In the genomic region with DNA sequence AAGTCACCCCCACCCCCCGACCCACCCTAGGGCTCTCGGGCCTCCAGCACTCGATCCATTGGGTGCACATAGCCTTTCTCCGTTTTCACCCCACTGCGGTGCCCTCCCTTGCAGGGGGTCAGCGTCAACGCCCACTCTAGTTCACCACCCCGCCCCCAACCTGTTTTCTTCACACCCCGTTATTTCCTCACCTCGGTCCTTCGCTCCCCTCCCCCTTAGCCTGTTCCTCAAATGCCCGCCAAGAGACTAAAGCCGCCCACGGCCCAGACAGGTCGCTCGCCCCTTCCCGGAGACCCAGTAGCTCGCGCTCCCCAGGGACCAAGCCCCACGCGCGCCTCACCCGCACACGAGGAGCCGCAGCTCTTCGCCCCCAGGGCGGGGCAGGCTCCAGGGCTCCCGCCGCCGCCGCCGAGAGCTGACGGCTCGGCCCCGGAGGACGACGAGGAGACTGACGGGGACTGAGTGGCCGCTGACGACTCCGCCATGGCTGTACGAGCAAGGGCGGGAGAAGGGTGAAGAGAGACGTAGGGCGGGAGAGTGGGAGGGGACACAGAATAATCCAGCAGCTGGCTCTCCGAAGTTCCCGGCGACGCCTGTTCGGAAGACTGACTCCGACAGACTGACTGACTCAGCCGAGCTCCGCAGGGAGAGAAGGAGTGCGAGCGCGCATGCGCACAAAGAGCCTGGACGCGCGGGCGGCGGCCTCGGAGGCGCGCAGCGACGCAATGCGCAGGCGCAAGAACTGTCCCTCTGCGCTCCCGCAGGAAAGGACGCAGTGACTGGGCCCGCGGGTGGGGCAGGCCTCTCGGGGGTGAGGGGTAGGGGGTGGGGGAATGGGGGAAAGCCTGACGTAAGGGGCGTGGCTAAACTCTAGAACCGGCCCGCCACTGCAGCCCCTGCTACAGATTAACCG, we compare ENCODE assay signal across 8 mouse cellular contexts. TPM values are rescaled to one million over a fixed set of nuclear protein-coding genes. Genes with fewer than 3 reads are reported as not detected.
DNase-seq lines count a peak whose midpoint lies in the region; ATAC-seq lines count a peak whose summit lies in the region.

A gene (minus strand): TSS at position 683 of the 913 bp plus-strand sequence.

- intact Hi-C loops in gastrocnemius, postnatal 14 days (cut with DNase I; ENCODE audit: low total_unique reads) = no loop called here
- intact Hi-C loops in left cerebral cortex, postnatal 10 days (cut with DNase I) = loop anchor here (5.0 kb wide), 1 partner anchor 41 kb away; no protein-coding TSS in a partner anchor

- DNase-seq in adipocyte (ENCODE audit: low spot score) = peak; percentile 99
- DNase-seq in embryo, embryonic 10 days (ENCODE audit: low spot score) = peak; percentile 97
- DNase-seq in gastrocnemius, postnatal 14 days = peak; percentile 99
- peak; percentile 93 to 99 for DNase-seq in left cerebral cortex, postnatal 10 days (ENCODE audit: extremely low spot score in 1 of 2, low spot score in 2 of 2)
- peak; percentile 97 for DNase-seq in right cerebral cortex, postnatal 25 days
- DNase-seq in urinary bladder, postnatal 4 days (ENCODE audit: low spot score in 2 of 2) = peak; percentile 96 to 97

- peak; percentile 70 for ATAC-seq in inflammation-experienced regulatory T-cells, adult 6 months
- ATAC-seq in megakaryocyte-erythroid progenitor cell, adult 5-6 weeks (replicated peaks; ENCODE audit: low FRiP score, low TSS enrichment, poor library complexity, severe bottlenecking) = peak; percentile 76

RNA-seq across cellular contexts. Expression of the gene that starts here (rescaled TPM):
- total RNA-seq in gastrocnemius, postnatal 14 days (2021) = 10 to 100 TPM; 37.1 to 40.6 TPM
- polyA plus RNA-seq in inflammation-experienced regulatory T-cells, adult 6 months (2017; shearing (Covaris generic)) = 10 to 100 TPM; 36.0 to 58.3 (median 45.6) TPM
- 100 to 1,000 TPM; 927 to 930 TPM for total RNA-seq in left cerebral cortex, postnatal 10 days (2021)
- 79.7 and 98.2 TPM in 2 replicates for total RNA-seq in megakaryocyte-erythroid progenitor cell, adult 5-6 weeks (2014; fragmentation: Nextera tagmentation)
- 54.8 and 58.5 TPM in 2 replicates for total RNA-seq in megakaryocyte-erythroid progenitor cell, adult 5-6 weeks (2017)

Comparison
In these comparisons a context has a peak if more than half of its experiments do, and no peak if none do; other contexts are left out.
1. Peak in every context shown above with its lines: DNase-seq and ATAC-seq.
2. RNA of the gene that starts here (total RNA-seq): 927 to 930 TPM in left cerebral cortex, postnatal 10 days; 54.8 to 98.2 TPM in megakaryocyte-erythroid progenitor cell, adult 5-6 weeks and 37.1 to 40.6 TPM in gastrocnemius, postnatal 14 days; every median in the first group is over 4 times any median in the second.